Mouse (Mus musculus) small intestine, adult 2 months (tissue): ENCODE data around the gene Spdye4b. TPM values are rescaled to one million over a fixed set of nuclear protein-coding genes. Genes with fewer than 3 reads are reported as not detected.
A peak's percentile ranks its signal among the peaks of the same experiment; 100 is the strongest.

Experiments used
- H3K27ac ChIP-seq: fragments of 200-500 bp; 2 replicates; pipeline ENCODE4 v1.5.1; 2012; ENCODE audit warnings: low read depth, low read length, control low read depth, inconsistent platforms; ENCODE audit not compliant: insufficient read depth
- H3K27me3 ChIP-seq: fragments of 200-500 bp; 2 replicates; pipeline ENCODE4 v1.6.1; 2012; ENCODE audit warnings: mild to moderate bottlenecking, moderate library complexity, low read length, inconsistent platforms; ENCODE audit not compliant: control insufficient read depth, insufficient read depth
- H3K36me3 ChIP-seq: fragments of 200-500 bp; 2 replicates; pipeline ENCODE4 v1.6.1; 2012; ENCODE audit warnings: mild to moderate bottlenecking, low read length, control low read depth, inconsistent platforms; ENCODE audit not compliant: control insufficient read depth, insufficient read depth
- H3K4me1 ChIP-seq: fragments of 200-500 bp; 2 replicates; pipeline ENCODE4 v1.6.1; 2012; ENCODE audit warnings: low read length, inconsistent platforms, mixed read lengths; ENCODE audit not compliant: control insufficient read depth, insufficient read depth, insufficient read length
- H3K4me3 ChIP-seq: fragments of 200-500 bp; 2 replicates; pipeline ENCODE4 v1.5.1; 2012; ENCODE audit warnings: low read depth, mild to moderate bottlenecking, control low read depth, inconsistent platforms, low read length, moderate library complexity
- CTCF ChIP-seq: fragments of 200-500 bp; IDR thresholded peaks from 2 replicates; pipeline ENCODE4 v1.5.1; 2012; ENCODE audit warnings: low read depth, mild to moderate bottlenecking, control low read depth, inconsistent platforms, low read length, moderate library complexity, mixed read lengths; ENCODE audit not compliant: insufficient replicate concordance, insufficient read length; ENCODE audit errors: extremely low read depth
- POLR2A ChIP-seq: fragments of 200-500 bp; IDR thresholded peaks from 2 replicates; pipeline ENCODE4 v1.6.1; 2012; ENCODE audit warnings: low read depth, mild to moderate bottlenecking, control low read depth, inconsistent platforms, low read length, moderate library complexity
- WGBS: fragments of 180-500 bp; shearing (Covaris S2); methylation state at CpG from one replicate; pipeline ENCODE4 v1.1.7; 2018; 5-methylcytosine and 5-hydroxymethylcytosine counted together
- polyA plus RNA-seq: library from polyadenylated mRNA; depleted of rRNA; stranded (reverse); fragments of >200 nt; gene quantifications from 2 replicates; pipeline ENCODE4 v1.2.3, GENCODE M21; 2012

Spdye4b gene
- polyA plus RNA-seq, 1 experiment = not detected

DNA sequence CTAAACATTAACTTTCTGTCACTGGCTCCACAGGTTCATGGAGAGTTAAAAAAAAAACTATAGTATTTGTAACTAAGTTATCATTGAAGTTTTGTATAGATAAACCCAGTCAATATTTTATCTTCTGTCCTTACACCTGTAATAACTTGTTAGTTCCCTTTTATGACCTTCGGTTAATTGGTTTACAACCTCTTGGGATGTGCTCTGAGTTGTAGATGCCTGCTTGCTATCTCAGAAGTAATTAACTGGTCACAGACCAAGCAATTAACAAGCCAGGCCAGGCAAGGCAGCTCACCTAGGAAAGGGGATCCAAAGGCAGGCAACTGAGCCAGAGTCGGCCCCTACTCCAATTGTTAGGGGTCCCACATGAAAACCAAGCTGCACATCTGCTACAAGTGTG, 33.0 kb downstream of the Spdye4b start:
- TF ChIP-seq POLR2A (no peak), CTCF (no peak)
- WGBS = 17% methylated on average over 2 of the region's 2 CpGs
- no peak overlapping the region for H3K4me3 ChIP-seq
- no peak overlapping the region for H3K27ac ChIP-seq
- H3K36me3 ChIP-seq = no peaks in the 10 kb centered on the region
- no peaks in the 10 kb centered on the region for H3K4me1 ChIP-seq
- H3K27me3 ChIP-seq = peaks cover 31% of the 10 kb centered on the region

DNA sequence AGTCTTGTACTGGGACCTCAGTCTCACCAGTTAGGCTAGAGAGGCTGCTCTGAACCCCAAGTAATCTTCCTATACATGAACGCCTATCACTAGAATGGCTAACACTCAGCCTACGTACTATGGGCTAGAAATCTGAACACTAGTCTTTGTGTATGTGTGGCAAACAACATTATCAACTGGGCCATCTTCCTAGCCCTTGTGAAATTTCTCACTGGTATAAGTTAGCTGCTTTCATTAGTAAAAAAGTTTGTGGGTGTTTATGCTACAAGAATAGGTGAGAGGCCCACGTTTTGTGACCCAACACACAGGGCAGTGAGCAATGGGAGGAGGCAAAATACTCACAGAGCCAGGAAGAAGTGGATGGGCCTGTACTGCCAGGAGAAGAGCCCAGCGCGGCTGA, 40.2 kb downstream of the Spdye4b start:
- no peak overlapping the region for H3K27ac ChIP-seq
- TF ChIP-seq POLR2A (no peak), CTCF (no peak)
- H3K4me1 ChIP-seq = no peaks in the 10 kb centered on the region
- 73% methylated on average over 5 of the region's 5 CpGs for WGBS
- no peak overlapping the region for H3K4me3 ChIP-seq
- H3K27me3 ChIP-seq = peaks cover 21% of the 10 kb centered on the region
- no peaks in the 10 kb centered on the region for H3K36me3 ChIP-seq

GRCm38 (mm10) chr5:143222287-143222686, 41.5 kb downstream of the Spdye4b start:
- no peaks in the 10 kb centered on the region for H3K36me3 ChIP-seq
- H3K4me3 ChIP-seq = no peak overlapping the region
- H3K4me1 ChIP-seq = no peaks in the 10 kb centered on the region
- no peak for TF ChIP-seq POLR2A
- TF ChIP-seq CTCF = no peak
- H3K27me3 ChIP-seq = peaks cover 21% of the 10 kb centered on the region
- 73% methylated on average over 1 of the region's 1 CpGs for WGBS
- no peak overlapping the region for H3K27ac ChIP-seq

DNA sequence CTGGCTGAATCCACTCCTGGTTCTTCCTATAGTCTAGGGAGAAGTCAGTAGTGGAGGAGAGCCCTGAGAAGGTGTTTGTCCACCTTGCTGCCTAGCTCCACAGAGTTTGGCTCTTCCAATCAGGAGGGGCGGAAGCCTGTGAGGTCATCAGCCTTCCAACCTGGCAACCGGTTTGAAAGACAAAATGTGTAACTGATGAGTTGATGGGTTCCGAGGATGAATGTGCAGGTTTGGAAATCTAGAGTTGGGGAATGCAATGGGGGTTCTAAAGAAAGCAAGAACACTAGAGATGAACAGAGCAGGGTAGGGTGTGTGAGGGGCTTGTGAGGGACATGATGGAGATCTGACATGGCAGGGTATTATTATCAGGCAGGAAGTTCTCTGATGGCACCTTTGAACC, 46.0 kb downstream of the Spdye4b start, which contains the start of gene Spdye4a:
Gene Spdye4a, minus strand, starts transcription at position 101 of the 400 bp plus-strand sequence.
- TF ChIP-seq CTCF = no peak
- no peak for TF ChIP-seq POLR2A
- H3K27ac ChIP-seq = no peak within 1 kb of the TSS
- 87% methylated on average over 3 of the region's 3 CpGs for WGBS
- H3K36me3 ChIP-seq = no peaks in the 10 kb centered on the region
- H3K4me3 ChIP-seq = no peak within 1 kb of the TSS
- no peaks in the 10 kb centered on the region for H3K4me1 ChIP-seq
- H3K27me3 ChIP-seq = peaks cover 6% of the 10 kb centered on the region

DNA sequence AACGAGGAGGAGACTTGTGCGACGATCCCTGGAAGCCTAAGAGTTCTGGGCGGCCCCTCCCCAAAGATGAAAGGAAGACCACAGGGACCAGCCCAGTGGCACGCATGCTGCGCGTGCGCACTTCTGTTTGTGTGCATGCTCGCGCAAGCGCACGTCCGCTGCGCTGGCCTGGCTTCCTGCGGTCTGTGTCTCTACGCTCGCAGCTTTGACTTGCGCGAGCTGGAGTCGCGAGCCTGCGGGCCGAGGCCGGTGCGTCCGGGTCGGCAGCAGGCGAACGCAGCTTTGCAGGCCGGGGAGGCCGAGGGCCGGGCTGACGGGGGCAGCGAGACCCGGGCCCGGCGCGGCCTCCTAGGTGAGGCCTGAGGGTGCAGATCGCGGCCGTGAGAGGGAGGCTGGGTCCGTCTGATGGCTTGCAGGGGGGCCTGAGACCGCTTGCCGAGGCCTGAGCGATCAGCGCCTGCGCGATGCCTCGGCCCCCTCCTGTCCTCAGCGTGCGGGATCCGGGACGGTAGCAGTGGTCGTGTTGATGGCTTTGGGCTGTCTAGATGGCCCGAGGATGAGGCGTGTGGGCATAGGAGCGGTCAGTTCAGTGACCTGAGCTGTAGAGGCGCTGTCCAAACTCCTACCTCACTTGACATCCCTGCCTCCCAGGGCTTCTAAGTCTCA, 54.3 kb downstream of the Spdye4b start, which contains the start of gene Zfp12:
Gene Zfp12, plus strand, starts transcription at position 136 of the 666 bp plus-strand sequence.
- Histone ChIP-seq H3K27ac (peak within 1 kb of the TSS; percentile 34; the same call in 1 of the 2 replicates), H3K27me3 (no peaks in the 10 kb centered on the region), H3K36me3 (peaks cover 3% of the 10 kb centered on the region; the same call in 1 of the 2 replicates), H3K4me1 (no peaks in the 10 kb centered on the region; the same call in 1 of the 2 replicates), H3K4me3 (peak within 1 kb of the TSS; percentile 72)
- WGBS = under 1% methylated on average over 58 of the region's 58 CpGs
- TF ChIP-seq POLR2A = no peak; the same call in 1 of the 2 replicates
- TF ChIP-seq CTCF = no peak

DNA sequence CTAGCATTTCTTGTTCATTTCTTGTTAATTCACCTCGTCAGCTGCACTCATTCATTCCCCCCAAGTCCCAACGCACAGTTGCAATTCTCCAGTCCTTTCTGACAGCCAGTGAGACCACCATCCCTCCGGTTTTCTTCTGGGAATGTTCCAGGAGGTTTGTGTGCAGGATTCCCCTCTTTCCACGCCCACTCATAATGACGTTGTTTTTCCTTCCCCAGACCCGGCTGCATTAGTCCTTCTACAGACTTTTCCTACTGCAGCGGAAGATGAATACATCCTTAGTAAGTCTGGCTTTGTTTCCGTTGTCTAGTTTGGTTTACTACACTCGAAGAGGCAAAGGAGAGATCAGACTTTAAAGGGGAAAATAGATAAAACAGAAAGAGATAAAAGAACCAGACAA, 55.2 kb downstream of the Spdye4b start:
- Histone ChIP-seq H3K36me3 (peaks cover 7% of the 10 kb centered on the region; the same call in 1 of the 2 replicates), H3K27ac (no peak overlapping the region), H3K4me3 (no peak overlapping the region), H3K4me1 (no peaks in the 10 kb centered on the region; the same call in 1 of the 2 replicates), H3K27me3 (no peaks in the 10 kb centered on the region)
- 37% methylated on average over 9 of the region's 9 CpGs for WGBS
- TF ChIP-seq POLR2A (no peak), CTCF (no peak)

DNA sequence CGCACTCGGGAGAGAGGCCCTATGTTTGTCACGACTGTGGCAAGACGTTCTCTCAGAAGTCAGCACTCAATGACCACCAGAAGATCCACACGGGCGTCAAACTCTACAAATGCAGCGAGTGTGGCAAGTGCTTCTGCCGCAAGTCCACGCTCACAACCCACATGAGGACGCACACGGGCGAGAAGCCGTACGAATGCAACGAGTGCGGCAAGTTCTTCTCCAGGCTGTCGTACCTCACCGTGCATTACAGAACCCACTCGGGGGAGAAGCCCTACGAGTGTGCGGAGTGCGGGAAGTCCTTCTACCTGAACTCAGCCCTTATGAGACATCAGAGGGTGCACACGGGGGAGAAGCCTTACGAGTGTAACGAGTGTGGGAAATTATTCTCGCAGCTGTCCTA, 64.1 kb downstream of the Spdye4b start:
- Histone ChIP-seq H3K27me3 (no peaks in the 10 kb centered on the region), H3K4me3 (no peak overlapping the region), H3K27ac (no peak overlapping the region), H3K4me1 (no peaks in the 10 kb centered on the region), H3K36me3 (peaks cover 36% of the 10 kb centered on the region)
- TF ChIP-seq CTCF (no peak), POLR2A (no peak)
- WGBS = 97% methylated on average over 26 of the region's 26 CpGs
